Mouse (Mus musculus): ENCODE results near the gene Agbl2.
"Not testable (repeated sequence)": the region's sequence is repeated elsewhere in the genome, so short reads cannot be mapped to it uniquely, and the experiment has no call there.

The Agbl2 gene

DNA sequence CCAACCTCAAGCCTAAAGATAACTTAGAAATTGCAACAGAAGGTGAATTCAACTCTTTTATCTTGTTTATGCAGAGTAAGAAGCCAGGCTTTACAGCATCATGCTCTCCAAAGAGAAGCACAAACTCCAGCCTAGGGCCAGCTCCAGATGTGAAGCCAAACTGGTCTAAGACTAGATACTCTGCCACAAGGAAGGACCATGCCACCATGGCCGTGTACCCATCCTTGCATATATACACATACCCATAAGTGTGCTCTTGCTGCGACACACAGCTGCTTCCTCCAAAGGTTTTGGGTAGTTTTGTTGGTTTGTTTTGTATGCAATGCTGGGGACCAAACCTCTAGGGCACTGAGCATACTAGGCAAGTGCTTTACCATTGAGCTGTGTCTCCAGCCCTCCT lies 32.7 kb downstream of the Agbl2 start:
- DNase-seq (ENCODE audit: low read depth, low spot score), result no peak

- DNase-seq (ENCODE audit: low read depth, low spot score), result no peak
Measured at GRCm38 (mm10) chr2:90816144-90816543, 33.6 kb downstream of the Agbl2 start.

DNA sequence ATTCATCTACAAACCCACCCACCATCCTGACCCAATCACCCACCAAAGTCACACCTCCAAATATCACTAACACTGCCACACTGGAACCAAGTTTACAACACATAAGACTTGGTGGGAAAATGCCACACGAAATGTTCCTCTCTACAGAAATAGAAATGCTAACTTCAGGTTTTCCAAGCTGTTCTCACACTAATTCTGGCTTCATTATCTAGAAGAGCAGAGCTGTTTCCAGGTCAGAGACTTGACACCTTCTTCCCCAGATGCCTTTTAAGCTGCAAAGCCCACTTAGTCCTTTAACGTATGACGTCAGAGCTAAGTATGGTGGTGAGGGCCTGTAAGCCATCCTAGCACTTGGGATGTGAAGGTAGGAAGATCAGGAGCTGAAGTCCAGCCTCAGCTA lies 36.2 kb downstream of the Agbl2 start:
- DNase-seq (ENCODE audit: low read depth, low spot score), result no peak

GRCm38 (mm10) chr2:90820894-90821293 lies 38.4 kb downstream of the Agbl2 start:
- no peak for DNase-seq (ENCODE audit: low read depth, low spot score)

- DNase-seq (ENCODE audit: low read depth, low spot score), result no peak
Measured at GRCm38 (mm10) chr2:90822978-90823377, 40.5 kb downstream of the Agbl2 start.

DNA sequence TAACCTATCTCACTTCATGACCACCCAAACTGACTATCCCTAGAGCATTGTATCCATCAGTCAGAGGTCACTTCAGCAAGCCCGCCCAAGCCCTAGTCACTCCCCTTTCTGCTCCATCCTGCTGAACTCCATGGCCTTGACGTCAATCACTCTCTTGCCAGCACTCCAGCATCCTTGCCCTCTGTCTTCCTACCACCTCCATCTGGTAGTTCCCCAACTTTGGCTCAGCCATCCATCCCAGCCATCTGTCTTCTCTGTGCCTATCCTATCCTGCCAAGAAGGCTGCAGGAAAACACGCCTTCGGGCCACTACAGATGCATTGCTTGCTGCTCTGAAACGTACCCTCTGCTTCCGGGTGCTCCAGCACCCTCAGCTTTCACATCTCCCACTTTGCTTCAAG lies 41.3 kb downstream of the Agbl2 start:
- DNase-seq (ENCODE audit: low read depth, low spot score), result no peak

DNA sequence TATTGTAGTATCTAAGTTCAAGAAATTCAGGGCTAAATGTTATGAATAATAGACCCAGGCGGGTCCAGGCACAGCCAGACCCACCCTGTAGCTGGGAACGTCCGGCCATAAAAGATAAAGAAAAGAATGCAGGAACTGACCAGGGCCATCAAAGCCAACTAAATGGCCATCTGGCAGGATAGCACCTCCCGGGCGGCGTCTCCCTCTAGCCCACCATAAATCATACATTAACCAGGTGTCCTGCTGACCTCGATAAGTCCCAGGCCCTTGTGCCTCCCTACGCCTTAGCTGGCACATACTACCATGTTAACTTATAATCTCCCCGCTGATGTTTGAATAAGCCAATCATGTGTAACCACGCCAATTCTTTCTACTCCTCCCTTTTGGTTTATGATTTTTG lies 42.0 kb downstream of the Agbl2 start:
- DNase-seq (ENCODE audit: low read depth, low spot score), result not testable (repeated sequence)

DNA sequence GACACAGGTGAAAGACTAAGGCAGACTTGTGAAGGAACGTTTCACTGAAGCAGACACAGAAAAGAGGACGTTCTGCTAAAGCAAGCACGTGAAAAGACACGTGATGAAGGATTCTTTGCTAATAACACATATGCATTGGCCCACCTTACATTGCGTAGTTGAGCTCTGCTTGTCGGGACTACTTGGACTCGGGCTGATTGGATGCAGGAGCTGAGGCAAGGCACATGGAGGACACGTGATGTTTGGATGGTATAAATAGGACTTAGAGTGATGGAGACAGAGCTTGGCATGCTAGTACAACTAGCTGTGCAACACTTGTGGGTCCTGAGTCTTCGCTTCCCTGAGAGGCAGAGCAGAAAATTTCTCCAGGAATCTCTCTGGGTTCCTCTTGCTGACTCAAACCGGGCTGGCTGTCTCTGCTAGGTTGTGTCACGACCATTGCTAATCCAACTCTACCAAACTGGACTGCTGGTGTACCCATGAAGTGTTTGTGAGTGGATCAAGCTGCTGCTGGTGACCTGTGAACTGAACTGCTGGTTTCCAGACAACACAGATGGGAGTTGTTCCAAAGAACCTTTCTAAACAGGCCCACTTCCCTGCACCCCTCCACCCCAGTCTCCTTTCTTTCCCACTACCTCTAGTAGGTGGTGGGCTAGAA lies 43.1 kb downstream of the Agbl2 start:
- DNase-seq (ENCODE audit: low read depth, low spot score), result no peak

DNA sequence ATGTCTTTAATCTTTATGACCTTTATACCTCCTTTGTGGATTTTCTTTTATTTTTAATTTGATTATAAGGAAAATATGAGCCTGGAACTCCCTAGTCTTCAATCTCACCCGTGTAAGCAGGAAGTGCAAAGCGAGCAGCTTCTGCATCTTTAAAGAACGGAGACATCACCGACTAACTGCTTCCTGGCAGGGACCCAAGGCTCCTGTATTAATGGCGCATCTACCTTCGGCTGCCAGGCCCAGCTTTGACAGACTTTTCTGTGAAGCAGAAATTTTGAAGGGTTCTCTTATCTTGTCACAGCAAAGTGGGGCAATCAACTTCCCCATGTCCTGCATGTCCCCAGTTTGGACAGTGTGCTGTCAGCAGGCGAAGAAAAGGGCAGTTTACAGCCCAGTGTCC lies 46.2 kb downstream of the Agbl2 start:
- DNase-seq (ENCODE audit: low read depth, low spot score), result no peak

DNA sequence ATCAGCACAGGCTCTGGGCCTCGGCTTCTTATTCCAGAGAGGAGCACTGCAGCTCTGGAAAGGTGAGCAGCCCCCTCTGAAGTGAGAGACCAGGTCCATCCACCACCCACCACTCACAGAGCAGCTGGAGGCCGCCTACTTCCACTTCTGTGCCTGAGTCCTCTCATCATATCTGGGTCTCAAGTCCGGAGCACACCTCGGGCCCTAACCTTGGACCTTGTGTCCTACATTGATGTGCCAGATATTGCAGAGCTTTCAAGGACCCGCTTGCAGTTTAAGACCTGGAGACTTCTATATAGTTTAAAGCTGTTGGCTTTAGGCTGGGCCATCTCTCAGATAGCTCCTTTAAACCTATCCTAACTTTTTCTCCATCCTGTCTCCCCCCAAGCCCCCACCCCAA lies 51.0 kb downstream of the Agbl2 start:
- DNase-seq (ENCODE audit: low read depth, low spot score), result no peak

DNA sequence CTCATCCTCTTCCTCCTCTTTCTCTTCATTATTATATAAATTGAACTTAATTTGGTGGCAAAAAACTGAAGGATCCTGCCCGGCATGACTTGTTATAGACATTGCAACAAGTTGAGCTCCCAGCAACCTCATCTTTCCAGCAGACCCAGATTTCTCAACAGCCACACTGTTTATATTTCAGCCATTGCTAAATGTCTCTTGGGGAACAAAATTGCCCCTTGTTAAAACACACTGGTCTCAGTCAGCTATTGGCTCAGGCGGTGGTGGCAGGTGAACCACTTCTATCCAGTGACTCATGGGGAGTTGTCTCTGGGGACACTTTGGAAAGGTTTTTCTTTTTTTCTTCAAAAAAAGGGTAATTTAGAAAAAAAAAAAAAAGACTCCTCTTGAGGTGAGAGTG lies 56.1 kb downstream of the Agbl2 start:
- DNase-seq (ENCODE audit: low read depth, low spot score), result no peak

DNA sequence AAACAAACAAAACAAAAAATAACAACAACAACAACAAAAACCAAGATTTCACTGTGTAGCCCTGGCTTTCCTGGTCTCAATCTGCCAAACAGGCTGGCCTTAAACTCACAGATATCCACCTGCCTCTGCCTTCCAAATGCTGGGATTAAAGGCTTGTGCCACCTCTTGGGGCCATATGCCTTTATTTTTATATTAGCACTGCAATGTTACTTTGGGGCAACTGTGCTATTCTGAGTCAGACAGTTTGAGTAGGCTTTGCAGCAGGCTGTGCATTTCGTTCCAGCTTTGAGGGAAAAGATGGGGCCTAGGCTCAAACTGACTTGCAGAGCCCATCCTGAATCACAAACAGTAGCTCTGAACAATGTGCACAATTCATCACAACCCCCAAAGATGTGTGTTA lies 61.1 kb downstream of the Agbl2 start:
- no peak for DNase-seq (ENCODE audit: low read depth, low spot score)

DNA sequence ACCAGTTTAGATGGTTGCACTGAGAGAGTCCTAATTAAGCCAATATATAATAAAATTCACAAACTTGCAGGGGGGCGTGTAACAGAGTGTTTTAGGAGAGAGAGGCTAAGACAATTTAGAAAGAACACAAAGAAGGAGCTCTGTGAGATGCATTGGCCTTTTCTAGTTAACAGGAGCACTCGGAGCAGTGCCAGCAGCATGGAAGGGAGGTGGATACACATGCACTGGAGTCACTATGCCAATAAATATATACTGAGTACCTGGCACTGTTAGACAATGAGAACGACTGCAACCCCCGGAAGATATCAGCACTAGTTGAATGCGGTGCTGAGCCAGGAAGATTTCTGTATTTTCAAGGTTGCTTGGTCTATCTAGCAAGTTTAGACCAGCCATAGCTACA lies 61.7 kb downstream of the Agbl2 start:
- no peak for DNase-seq (ENCODE audit: low read depth, low spot score)

GRCm38 (mm10) chr2:90845234-90845633 lies 62.7 kb downstream of the Agbl2 start:
- no peak for DNase-seq (ENCODE audit: low read depth, low spot score)

DNA sequence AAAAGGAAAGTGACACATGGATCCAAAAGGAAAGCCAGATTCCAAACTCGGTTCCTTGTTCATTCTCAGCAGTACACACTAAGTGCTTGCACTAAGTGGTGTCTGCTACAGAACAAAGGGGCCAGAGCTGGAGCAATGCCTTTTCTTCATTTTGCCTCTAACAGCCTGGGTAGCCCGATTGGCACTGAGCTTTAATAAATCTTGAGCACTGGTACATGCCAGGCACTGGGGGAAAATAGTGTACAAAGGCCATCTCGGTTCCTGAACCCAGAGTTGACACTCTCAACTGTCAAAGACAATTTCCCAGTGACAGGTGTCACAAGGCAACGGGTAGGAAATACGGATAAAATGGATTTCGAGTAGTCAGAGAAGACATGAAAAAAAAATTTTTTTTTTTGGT lies 63.6 kb downstream of the Agbl2 start:
- no peak for DNase-seq (ENCODE audit: low read depth, low spot score)

- DNase-seq (ENCODE audit: low read depth, low spot score), result no peak
Measured at GRCm38 (mm10) chr2:90846597-90846954, 64.0 kb downstream of the Agbl2 start.

DNA sequence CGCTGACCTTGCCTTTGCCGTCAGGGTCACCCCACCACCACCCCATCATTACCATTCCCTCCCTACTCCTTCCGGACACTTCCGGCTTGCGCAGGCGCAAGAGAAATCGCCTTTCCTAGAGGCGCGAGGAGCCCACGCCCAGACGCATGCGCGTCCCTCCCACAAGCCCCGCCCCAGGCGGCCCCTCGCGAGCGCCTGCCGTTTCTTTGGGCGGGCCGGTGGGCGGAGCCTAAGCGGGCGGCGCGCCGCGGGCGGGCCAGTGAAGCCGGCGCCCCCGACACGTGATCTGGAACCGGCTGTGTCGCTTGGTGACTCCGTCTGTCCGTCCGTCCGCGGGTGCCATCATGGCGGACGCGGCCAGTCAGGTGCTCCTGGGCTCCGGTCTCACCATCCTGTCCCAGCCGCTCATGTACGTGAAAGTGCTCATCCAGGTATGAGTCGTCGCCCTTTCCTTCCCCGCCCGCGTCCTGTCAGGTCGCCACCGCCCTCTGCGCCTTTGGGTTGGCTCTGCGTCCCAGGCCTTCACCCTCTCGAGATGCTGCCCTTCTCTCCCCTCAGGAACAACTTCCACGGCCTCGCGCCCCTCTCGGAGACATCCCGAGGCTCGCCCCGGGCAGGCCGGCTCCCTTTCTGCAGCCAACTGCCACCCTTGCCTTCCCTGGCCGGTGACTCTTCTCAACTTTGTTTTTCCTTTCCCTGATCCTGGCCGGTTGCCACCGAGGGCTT lies 64.6 kb downstream of the Agbl2 start, which contains the start of gene Mtch2:
Gene Mtch2 (plus strand): TSS at position 201 of the 726 bp plus-strand sequence.
- DNase-seq (ENCODE audit: low read depth, low spot score), result peak; percentile 93

- no peak for DNase-seq (ENCODE audit: low read depth, low spot score)
Measured at GRCm38 (mm10) chr2:90847681-90848050, 65.1 kb downstream of the Agbl2 start.

GRCm38 (mm10) chr2:90848331-90848730 lies 65.8 kb downstream of the Agbl2 start:
- DNase-seq (ENCODE audit: low read depth, low spot score), result no peak

DNA sequence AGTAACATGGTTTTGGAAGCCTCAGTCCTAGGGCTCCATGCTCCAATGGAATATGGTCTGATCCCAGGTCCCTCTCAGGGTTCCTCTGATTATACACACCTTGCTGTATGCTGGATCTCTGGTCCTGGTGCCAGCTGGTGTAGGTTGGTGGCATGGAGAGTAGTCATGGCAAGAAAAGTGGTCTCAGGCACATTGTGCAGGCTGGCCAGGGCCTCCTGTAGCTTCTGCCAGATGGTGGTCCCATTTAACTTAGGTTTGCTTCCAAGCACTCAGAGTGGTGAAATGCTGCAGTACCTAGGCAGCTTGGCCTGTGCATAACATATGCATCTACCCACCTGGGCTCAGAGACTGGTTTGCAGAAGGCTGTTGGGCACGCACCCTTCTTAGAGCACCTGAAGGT lies 67.9 kb downstream of the Agbl2 start:
- no peak for DNase-seq (ENCODE audit: low read depth, low spot score)

DNA sequence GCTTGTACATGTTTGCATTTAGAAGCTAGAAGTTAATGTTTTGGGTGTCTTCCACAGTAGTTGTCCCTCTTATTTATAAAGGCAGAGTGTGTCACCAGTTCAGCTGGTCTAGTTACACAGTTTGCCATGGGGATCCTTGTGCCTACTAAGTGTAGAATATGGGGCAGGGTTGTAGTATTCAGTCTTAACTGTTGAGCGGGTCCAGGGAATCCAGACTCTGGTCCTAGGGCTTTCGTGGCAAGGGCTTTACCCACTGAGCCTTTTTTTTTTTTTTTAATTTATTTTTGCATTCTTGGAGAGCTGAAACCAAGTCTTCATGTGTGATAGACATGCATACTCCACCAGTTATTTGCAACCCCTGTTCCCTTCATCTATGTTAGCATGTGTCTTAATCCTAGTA lies 79.0 kb downstream of the Agbl2 start:
- no peak for DNase-seq (ENCODE audit: low read depth, low spot score)

DNA sequence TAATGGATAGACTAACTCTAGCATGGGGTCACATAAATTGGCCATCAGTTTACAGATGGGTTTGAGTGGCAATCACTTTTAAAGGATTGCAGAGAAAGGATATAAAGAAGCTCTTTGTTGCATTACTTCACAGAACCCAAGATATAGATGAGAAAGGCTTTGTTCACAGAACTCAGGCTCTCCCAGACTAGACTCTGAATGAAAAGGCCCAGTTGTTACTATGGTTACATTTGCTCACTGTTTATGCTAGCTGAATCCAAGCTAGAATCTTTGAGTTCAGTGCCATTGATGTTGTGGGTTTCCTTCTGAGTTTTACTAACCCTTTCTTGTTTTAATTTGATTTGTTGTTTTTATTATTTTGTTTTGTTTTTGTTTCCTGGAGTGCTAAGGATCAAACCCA lies 81.7 kb downstream of the Agbl2 start:
- DNase-seq (ENCODE audit: low read depth, low spot score), result no peak

GRCm38 (mm10) chr2:90866524-90866923 lies 84.0 kb downstream of the Agbl2 start:
- peak; percentile 63 for DNase-seq (ENCODE audit: low read depth, low spot score)
